Mouse (Mus musculus) retina, postnatal 7 days (tissue): ENCODE results near the gene Clec2g.

Experiments
- DNase-seq: peaks from one replicate; pipeline ENCODE4 v3.0.0-alpha.2; 2012; ENCODE audit warnings: low read depth, low spot score

Gene Clec2g

DNA sequence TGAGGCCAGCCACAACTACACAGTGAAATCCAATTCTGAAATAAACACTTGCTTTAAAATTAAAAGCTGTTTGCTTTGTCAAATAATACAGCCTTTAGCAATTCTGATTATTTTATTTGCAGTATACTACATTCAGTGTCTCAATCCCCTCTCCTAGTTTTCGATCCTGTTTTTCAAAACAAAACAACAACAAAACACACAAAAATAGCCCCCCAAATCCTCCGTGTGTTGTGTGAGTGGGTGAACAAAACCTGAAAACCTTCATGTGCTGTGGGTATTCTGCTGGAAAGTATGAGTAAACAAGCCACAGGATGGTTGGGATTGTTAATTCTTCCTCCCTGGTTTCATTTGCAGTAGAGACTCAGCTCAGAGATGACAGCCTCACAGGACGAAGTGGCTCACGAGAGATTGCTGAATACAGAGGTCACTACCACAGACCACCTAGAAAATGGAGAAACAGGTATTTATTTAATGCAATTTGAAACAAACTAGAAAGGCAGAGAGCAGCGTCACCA lies 79.6 kb downstream of the Clec2g start:
- no peak for DNase-seq

- DNase-seq: no peak
Observed at GRCm38 (mm10) chr6:129014399-129014798, 80.2 kb downstream of the Clec2g start.

GRCm38 (mm10) chr6:129027451-129028248 lies 93.5 kb downstream of the Clec2g start:
- no peak for DNase-seq

- no peak for DNase-seq
Observed at GRCm38 (mm10) chr6:129030175-129030824, 96.1 kb downstream of the Clec2g start.

- no peak for DNase-seq
Observed at GRCm38 (mm10) chr6:129030964-129031363, 96.8 kb downstream of the Clec2g start.

GRCm38 (mm10) chr6:129033397-129033796 lies 99.2 kb downstream of the Clec2g start:
- no peak for DNase-seq
